Mouse (Mus musculus) layer of hippocampus, postnatal 10 days (tissue): ENCODE measurements around the gene Git2. TPM values are rescaled to one million over a fixed set of nuclear protein-coding genes. Genes with fewer than 3 reads are reported as not detected.

Source experiments
- DNase-seq, 2 experiments: peaks; one replicate each; pipeline ENCODE4 v3.0.0; 2021; ENCODE audit warnings: low spot score in 2 of 2
- microRNA-seq, 2 experiments: library from miRNA; unstranded; fragments of <30 nt; microRNA quantifications; one replicate each; pipeline ENCODE4 v1.2.0; 2021
- total RNA-seq, 2 experiments: library from RNA; stranded (reverse); gene quantifications; 2 replicates each; pipeline ENCODE4 v1.2.3; 2021

The Git2 gene
- total RNA-seq, 2 experiments from 2014 or later: 42.4 to 44.8 TPM

- DNase-seq: no peak
Measured at GRCm38 (mm10) chr5:114689700-114690366, 85.5 kb downstream of the Git2 start.

- peak in 1 of 2 experiments; percentile 43 for DNase-seq
Measured at GRCm38 (mm10) chr5:114688703-114689102, 86.6 kb downstream of the Git2 start.

GRCm38 (mm10) chr5:114687901-114688300 is 87.4 kb downstream of the Git2 start:
- no peak for DNase-seq

GRCm38 (mm10) chr5:114686726-114687210 is 88.5 kb downstream of the Git2 start:
- no peak for DNase-seq

- DNase-seq: no peak
Measured at GRCm38 (mm10) chr5:114685986-114686385, 89.3 kb downstream of the Git2 start.

- no peak for DNase-seq
Measured at GRCm38 (mm10) chr5:114681717-114682116, 93.6 kb downstream of the Git2 start.

GRCm38 (mm10) chr5:114680676-114681285 is 94.5 kb downstream of the Git2 start:
- no peak for DNase-seq

- DNase-seq: no peak
Measured at GRCm38 (mm10) chr5:114679841-114680591, 95.3 kb downstream of the Git2 start.

Small RNAs within 50 kb of the gene (microRNA-seq; reads per million reads assigned to microRNA genes)
- gene Mir7028: 0.20 to 0.45 reads per million in 2 experiments

Other genes with a start within 250 kb of the Git2 start
- gene Fam222a, start 207.5 kb downstream of the Git2 start, total RNA-seq: 1 to 10 TPM; 5.0 to 5.7 TPM
- 1 to 10 TPM; 1.0 to 2.4 TPM for gene Trpv4, start 117.1 kb downstream of the Git2 start, total RNA-seq
- 10 to 100 TPM; 25.4 to 26.7 TPM for gene Gltp, start 84.5 kb downstream of the Git2 start, total RNA-seq
- gene Tchp, start 67.8 kb downstream of the Git2 start, total RNA-seq: 10 to 100 TPM; 14.1 to 15.8 TPM
- gene Ankrd13a, start 840 bp downstream of the Git2 start, total RNA-seq: 10 to 100 TPM; 40.2 to 45.1 TPM
- 100 to 1,000 TPM; 154 to 155 TPM for gene 1500011B03Rik, start 48.0 kb upstream of the Git2 start, total RNA-seq
- gene 4930519G04Rik, start 78.1 kb upstream of the Git2 start, total RNA-seq: not detected
- 1 to 10 TPM; 1.2 to 1.6 TPM for gene Gm9936, start 83.2 kb upstream of the Git2 start, total RNA-seq
- gene Oasl2, start 121.4 kb upstream of the Git2 start, total RNA-seq: 1 to 10 TPM in 1 of 2 experiments, under 1 TPM in 1; 0.91 to 1.1 TPM
- gene Oasl1, start 147.7 kb upstream of the Git2 start, total RNA-seq: under 1 TPM in 1 of 2 experiments, not detected in 1; 0.56 TPM
- 100 to 1,000 TPM; 181 to 193 TPM for gene 2210016L21Rik, start 166.6 kb upstream of the Git2 start, total RNA-seq
- gene Hnf1a, start 195.6 kb upstream of the Git2 start, total RNA-seq: not detected
- gene Sppl3, start 235.6 kb upstream of the Git2 start, total RNA-seq: 100 to 1,000 TPM in 1 of 2 experiments, 10 to 100 TPM in 1; 97.4 to 104 TPM